Mouse (Mus musculus) gastrocnemius, postnatal 10 days (tissue): Measurements from ENCODE around the gene Gprasp1. TPM values are rescaled to one million over a fixed set of nuclear protein-coding genes. Genes with fewer than 3 reads are reported as not detected.

Experiments used
- DNase-seq: peaks from one replicate; pipeline ENCODE4 v3.0.0; 2021; ENCODE audit warnings: mixed read lengths
- microRNA-seq, 2 experiments: library from miRNA; unstranded; fragments of <30 nt; microRNA quantifications; one replicate each; pipeline ENCODE4 v1.2.0; 2021
- total RNA-seq, 2 experiments: library from RNA; stranded (reverse); gene quantifications; 2 replicates each; pipeline ENCODE4 v1.2.3; 2021

Gprasp1 gene
- total RNA-seq, 2 experiments from 2014 or later = 22.0 to 29.1 TPM

- no peak for DNase-seq
Observed at GRCm38 (mm10) chrX:135837896-135838295, 95.4 kb downstream of the Gprasp1 start.

- DNase-seq = peak; percentile 6
Observed at GRCm38 (mm10) chrX:135838521-135839360, 96.2 kb downstream of the Gprasp1 start, which contains the start of gene Gprasp2. Gene Gprasp2 (plus strand): TSS chrX:135839034.

- DNase-seq = peak; percentile 7
Observed at GRCm38 (mm10) chrX:135839397-135840391, 97.2 kb downstream of the Gprasp1 start.

Small RNAs within 50 kb of the gene (microRNA-seq; reads per million reads assigned to microRNA genes)
- gene Mir1970 (0 reads per million in 2 experiments), gene Mir7646 (0 reads per million in 2 experiments)

Other genes with a start within 250 kb of the Gprasp1 start
- gene AV320801, start 248.1 kb upstream of the Gprasp1 start, total RNA-seq = not detected
- gene Nxf7, start 144.0 kb upstream of the Gprasp1 start, total RNA-seq = under 1 TPM in 1 of 2 experiments, not detected in 1; 0.25 TPM
- not detected for gene Prame, start 115.0 kb upstream of the Gprasp1 start, total RNA-seq
- gene Tcp11x2, start 48.9 kb upstream of the Gprasp1 start, total RNA-seq = not detected
- not detected for gene Tmsb15a, start 17.5 kb upstream of the Gprasp1 start, total RNA-seq
- 1 to 10 TPM; 4.4 to 6.3 TPM for gene Armcx5, start within 50 bp of the Gprasp1 start, total RNA-seq
- 10 to 100 TPM; 18.7 to 21.9 TPM for gene Bhlhb9, start 54.9 kb downstream of the Gprasp1 start, total RNA-seq
- gene Gprasp2, start 96.3 kb downstream of the Gprasp1 start, total RNA-seq = 1 to 10 TPM; 5.6 to 6.3 TPM